Mouse (Mus musculus): ENCODE data around the gene Vash1.

Vash1 gene

GRCm38 (mm10) chr12:86685275-86685674, 6.8 kb downstream of the Vash1 start:
- DNase-seq: no peak

- no peak for DNase-seq
Observed at GRCm38 (mm10) chr12:86686551-86687330, 8.2 kb downstream of the Vash1 start.

- no peak for DNase-seq
Observed at GRCm38 (mm10) chr12:86687445-86687955, 9.0 kb downstream of the Vash1 start.

GRCm38 (mm10) chr12:86687971-86688573, 9.6 kb downstream of the Vash1 start:
- no peak for DNase-seq

GRCm38 (mm10) chr12:86688917-86689316, 10.4 kb downstream of the Vash1 start:
- no peak for DNase-seq

- DNase-seq: no peak
Observed at GRCm38 (mm10) chr12:86690700-86691485, 12.4 kb downstream of the Vash1 start.

- DNase-seq: no peak
Observed at GRCm38 (mm10) chr12:86692471-86693356, 14.2 kb downstream of the Vash1 start.

GRCm38 (mm10) chr12:86693389-86693788, 14.9 kb downstream of the Vash1 start:
- no peak for DNase-seq

- no peak for DNase-seq
Observed at GRCm38 (mm10) chr12:86694441-86694840, 15.9 kb downstream of the Vash1 start.

- peak; percentile 79 for DNase-seq
Observed at GRCm38 (mm10) chr12:86697996-86698395, 19.5 kb downstream of the Vash1 start.

- DNase-seq: no peak
Observed at GRCm38 (mm10) chr12:86698537-86698936, 20.0 kb downstream of the Vash1 start.

- DNase-seq: peak; percentile 83
Observed at GRCm38 (mm10) chr12:86699965-86700926, 21.7 kb downstream of the Vash1 start.

- DNase-seq: no peak
Observed at GRCm38 (mm10) chr12:86700927-86701310, 22.4 kb downstream of the Vash1 start.

GRCm38 (mm10) chr12:86701491-86701890, 23.0 kb downstream of the Vash1 start:
- DNase-seq: no peak

- DNase-seq: no peak
Observed at GRCm38 (mm10) chr12:86702690-86703089, 24.2 kb downstream of the Vash1 start.

- DNase-seq: no peak
Observed at GRCm38 (mm10) chr12:86705843-86706242, 27.3 kb downstream of the Vash1 start.

GRCm38 (mm10) chr12:86714026-86714425, 35.5 kb downstream of the Vash1 start:
- DNase-seq: peak; percentile 31

- DNase-seq: peak; percentile 78
Observed at GRCm38 (mm10) chr12:86715401-86715800, 36.9 kb downstream of the Vash1 start.

- DNase-seq: no peak
Observed at GRCm38 (mm10) chr12:86716962-86717361, 38.5 kb downstream of the Vash1 start.

GRCm38 (mm10) chr12:86719961-86720639, 41.6 kb downstream of the Vash1 start:
- DNase-seq: no peak

- DNase-seq: no peak
Observed at GRCm38 (mm10) chr12:86721453-86721852, 43.0 kb downstream of the Vash1 start.
